Mouse (Mus musculus) MEL (cell line): ENCODE data around the gene Hoxa5. TPM values are rescaled to one million over a fixed set of nuclear protein-coding genes. Genes with fewer than 3 reads are reported as not detected.

Source experiments
- DNase-seq: peaks from one replicate; pipeline ENCODE4 v3.0.0; 2011; ENCODE audit warnings: low read depth, low spot score
- H3K27ac ChIP-seq: 2 replicates; pipeline ENCODE4 v1.5.1; 2012; ENCODE audit warnings: low read depth, mild to moderate bottlenecking, control low read depth, low read length, moderate library complexity; ENCODE audit not compliant: control insufficient read depth
- H3K27me3 ChIP-seq, 2 experiments: fragments of 150-350 bp in 1 of 2; sonication (generic) in 1 of 2; 2 replicates each; pipeline ENCODE4 v1.6.1; 2012; ENCODE audit warnings: low read length in 2 of 2, mild to moderate bottlenecking in 2 of 2, improper control_type of control experiment in 1 of 2, moderate library complexity in 1 of 2; ENCODE audit not compliant: insufficient read depth in 2 of 2, control insufficient read depth in 1 of 2
- H3K36me3 ChIP-seq, 2 experiments: 2 replicates each; pipeline ENCODE4 v1.6.1; 2012 to 2014; ENCODE audit warnings: low read length in 2 of 2, improper control_type of control experiment in 1 of 2, inconsistent platforms in 1 of 2, mild to moderate bottlenecking in 1 of 2; ENCODE audit not compliant: insufficient read depth in 2 of 2, control insufficient read depth in 1 of 2
- H3K4me1 ChIP-seq, 2 experiments: fragments of 150-350 bp in 1 of 2; sonication (generic) in 1 of 2; 2 replicates each; pipeline ENCODE4 v1.6.1; 2012; ENCODE audit warnings: low read length in 2 of 2, improper control_type of control experiment in 1 of 2, mild to moderate bottlenecking in 1 of 2; ENCODE audit not compliant: insufficient read depth in 2 of 2, control insufficient read depth in 1 of 2
- H3K4me3 ChIP-seq, 2 experiments: fragments of 150-350 bp in 1 of 2; sonication (generic) in 1 of 2; 2 replicates each; pipeline ENCODE4 v1.5.1; 2012; ENCODE audit warnings: low read depth in 2 of 2, low read length in 2 of 2, mild to moderate bottlenecking in 2 of 2, moderate library complexity in 2 of 2, control low read depth in 1 of 2, improper control_type of control experiment in 1 of 2; ENCODE audit not compliant: control insufficient read depth in 1 of 2, insufficient read depth in 1 of 2
- H3K79me2 ChIP-seq: 2 replicates; pipeline ENCODE4 v1.6.1; 2012; ENCODE audit warnings: mild to moderate bottlenecking, low read length, moderate library complexity; ENCODE audit not compliant: control insufficient read depth, poor library complexity, insufficient read depth
- H3K9ac ChIP-seq: 2 replicates; pipeline ENCODE4 v1.6.1; 2012; ENCODE audit warnings: low read depth, mild to moderate bottlenecking, control low read depth, low read length, moderate library complexity; ENCODE audit not compliant: control insufficient read depth, poor library complexity, severe bottlenecking
- H3K9me3 ChIP-seq: fragments of 150-350 bp; sonication (generic); replicated peaks from 2 replicates; pipeline ENCODE4 v1.6.1; 2012; ENCODE audit warnings: mild to moderate bottlenecking, low read length, improper control_type of control experiment, moderate library complexity; ENCODE audit not compliant: insufficient read depth
- BHLHE40 ChIP-seq: IDR thresholded peaks from 2 replicates; pipeline ENCODE4 v1.6.1; 2012; ENCODE audit warnings: low read depth, mild to moderate bottlenecking, inconsistent platforms, low read length, improper control_type of control experiment, borderline replicate concordance
- CHD1 ChIP-seq: IDR thresholded peaks from 2 replicates; pipeline ENCODE4 v1.6.1; 2012; ENCODE audit warnings: low read depth, mild to moderate bottlenecking, inconsistent platforms, low read length, improper control_type of control experiment
- CHD2 ChIP-seq: IDR thresholded peaks from 2 replicates; pipeline ENCODE4 v1.6.1; 2011; ENCODE audit warnings: low read length, improper control_type of control experiment
- CTCF ChIP-seq, 3 experiments: IDR thresholded peaks in 2 of 3; conservative IDR thresholded peaks in 1 of 3; 2 replicates each; pipeline ENCODE4 v1.5.1; 2011 to 2012; ENCODE audit warnings: low read length in 3 of 3, low read depth in 2 of 3, mild to moderate bottlenecking in 2 of 3, improper control_type of control experiment in 1 of 3, inconsistent platforms in 1 of 3, mixed read lengths in 1 of 3, moderate library complexity in 1 of 3; ENCODE audit not compliant: control insufficient read depth in 1 of 3, insufficient read depth in 1 of 3, poor library complexity in 1 of 3, severe bottlenecking in 1 of 3
- ELF1 ChIP-seq: IDR thresholded peaks from 2 replicates; pipeline ENCODE4 v1.6.1; 2014; ENCODE audit warnings: low read depth, mild to moderate bottlenecking, inconsistent platforms, low read length, improper control_type of control experiment, moderate library complexity
- EP300 ChIP-seq, 2 experiments: IDR thresholded peaks; 2 replicates each; pipeline ENCODE4 v1.6.1; 2011; ENCODE audit warnings: improper control_type of control experiment in 2 of 2, low read length in 2 of 2, low read depth in 1 of 2, mild to moderate bottlenecking in 1 of 2
- GATA1 ChIP-seq: IDR thresholded peaks from 2 replicates; pipeline ENCODE4 v1.6.1; 2011; ENCODE audit warnings: low read depth, low read length, improper control_type of control experiment
- HCFC1 ChIP-seq: IDR thresholded peaks from 2 replicates; pipeline ENCODE4 v1.6.1; 2012; ENCODE audit warnings: low read depth, mild to moderate bottlenecking, inconsistent platforms, low read length, improper control_type of control experiment, moderate library complexity
- MAFK ChIP-seq: IDR thresholded peaks from 2 replicates; pipeline ENCODE4 v1.6.1; 2011; ENCODE audit warnings: low read depth, mild to moderate bottlenecking, low read length, improper control_type of control experiment, borderline replicate concordance
- MAX ChIP-seq: IDR thresholded peaks from 2 replicates; pipeline ENCODE4 v1.6.1; 2011; ENCODE audit warnings: low read length, improper control_type of control experiment
- MEF2A ChIP-seq: IDR thresholded peaks from 2 replicates; pipeline ENCODE4 v1.6.1; 2014; ENCODE audit warnings: low read depth, mild to moderate bottlenecking, inconsistent platforms, low read length, improper control_type of control experiment; ENCODE audit not compliant: poor library complexity, insufficient replicate concordance, severe bottlenecking; ENCODE audit errors: extremely low read depth
- MXI1 ChIP-seq: IDR thresholded peaks from 2 replicates; pipeline ENCODE4 v1.6.1; 2011; ENCODE audit warnings: mild to moderate bottlenecking, low read depth, low read length, improper control_type of control experiment
- NRF1 ChIP-seq: IDR thresholded peaks from 2 replicates; pipeline ENCODE4 v1.6.1; 2014; ENCODE audit warnings: low read depth, mild to moderate bottlenecking, inconsistent platforms, low read length, improper control_type of control experiment, moderate library complexity; ENCODE audit not compliant: poor library complexity, insufficient read depth, severe bottlenecking
- POLR2A ChIP-seq, 2 experiments: IDR thresholded peaks; 2 replicates each; pipeline ENCODE4 v1.6.1; 2011 to 2012; ENCODE audit warnings: low read length in 2 of 2, mild to moderate bottlenecking in 2 of 2, control low read depth in 1 of 2, improper control_type of control experiment in 1 of 2, low read depth in 1 of 2, moderate library complexity in 1 of 2; ENCODE audit not compliant: control insufficient read depth in 1 of 2, insufficient read depth in 1 of 2, poor library complexity in 1 of 2
- POLR2AphosphoS2 ChIP-seq: IDR thresholded peaks from 2 replicates; pipeline ENCODE4 v1.6.1; 2011; ENCODE audit warnings: low read length, improper control_type of control experiment
- POLR2AphosphoS5 ChIP-seq: IDR thresholded peaks from 2 replicates; pipeline ENCODE4 v1.6.1; 2012; ENCODE audit warnings: low read depth, borderline replicate concordance, mild to moderate bottlenecking, inconsistent platforms, low read length, moderate library complexity, mixed read lengths
- RAD21 ChIP-seq: IDR thresholded peaks from 2 replicates; pipeline ENCODE4 v1.6.1; 2011; ENCODE audit warnings: mild to moderate bottlenecking, low read depth, low read length, improper control_type of control experiment
- RCOR1 ChIP-seq: IDR thresholded peaks from 2 replicates; pipeline ENCODE4 v1.6.1; 2012; ENCODE audit warnings: low read depth, mild to moderate bottlenecking, inconsistent platforms, low read length, improper control_type of control experiment
- SIN3A ChIP-seq: IDR thresholded peaks from 2 replicates; pipeline ENCODE4 v1.6.1; 2012; ENCODE audit warnings: low read length, improper control_type of control experiment, inconsistent platforms
- TBP ChIP-seq: IDR thresholded peaks from 2 replicates; pipeline ENCODE4 v1.8.0; 2011; ENCODE audit warnings: low read depth, low read length, improper control_type of control experiment
- TCF12 ChIP-seq: IDR thresholded peaks from 2 replicates; pipeline ENCODE4 v1.6.1; 2014; ENCODE audit warnings: low read depth, mild to moderate bottlenecking, inconsistent platforms, low read length, improper control_type of control experiment, moderate library complexity
- UBTF ChIP-seq: IDR thresholded peaks from 2 replicates; pipeline ENCODE4 v1.6.1; 2012; ENCODE audit warnings: low read depth, mild to moderate bottlenecking, inconsistent platforms, low read length, improper control_type of control experiment, moderate library complexity, borderline replicate concordance; ENCODE audit not compliant: insufficient read depth
- USF2 ChIP-seq, 2 experiments: IDR thresholded peaks; 2 replicates each; pipeline ENCODE4 v1.6.1; 2011 to 2012; ENCODE audit warnings: improper control_type of control experiment in 2 of 2, low read length in 2 of 2, borderline replicate concordance in 1 of 2, inconsistent platforms in 1 of 2, low read depth in 1 of 2, mild to moderate bottlenecking in 1 of 2; ENCODE audit not compliant: insufficient read depth in 1 of 2
- ZMIZ1 ChIP-seq: IDR thresholded peaks from 2 replicates; pipeline ENCODE4 v1.6.1; 2012; ENCODE audit warnings: low read depth, mild to moderate bottlenecking, inconsistent platforms, low read length, improper control_type of control experiment, moderate library complexity
- polyA plus RNA-seq, 2 experiments: library from polyadenylated mRNA; stranded (reverse) in 1 of 2; unstranded in 1 of 2; fragments of >175 nt in 1 of 2; fragments of >200 nt in 1 of 2; gene quantifications; 2 replicates each; pipeline versions ENCODE4 v1.2.1 to v1.2.4; 2012; ENCODE audit warnings: low replicate concordance in 2 of 2, low read depth in 1 of 2; ENCODE audit not compliant: insufficient read length in 2 of 2, insufficient read depth in 1 of 2, missing spikeins in 1 of 2
- total RNA-seq: library from RNA; depleted of rRNA; stranded (reverse); fragments of 300-350 nt; gene quantifications from 2 replicates; pipeline ENCODE4 v1.2.3, GENCODE M21; 2012

Gene Hoxa5
- total and polyA plus RNA-seq, 3 experiments = not detected

- DNase-seq = no peak
- no peak for TF ChIP-seq MAX
- TF ChIP-seq POLR2AphosphoS2 = no peak
- no peak for TF ChIP-seq BHLHE40
- no peak for TF ChIP-seq TBP
- TF ChIP-seq USF2 (IDR thresholded peaks at IDR 0.05; ENCODE audit: borderline replicate concordance in 1 of 2, insufficient read depth in 1 of 2, low read depth in 1 of 2, low read length in 2 of 2) = no peak
- TF ChIP-seq CHD1 = no peak
- no peak for TF ChIP-seq CHD2
- TF ChIP-seq MXI1 = no peak
- no peak for TF ChIP-seq MEF2A
- no peak for TF ChIP-seq NRF1
- no peak for TF ChIP-seq POLR2A (IDR thresholded peaks at IDR 0.05; ENCODE audit: control insufficient read depth in 1 of 2, insufficient read depth in 1 of 2, low read depth in 1 of 2, low read length in 2 of 2, poor library complexity in 1 of 2)
- TF ChIP-seq RAD21 = no peak
- H3K79me2 ChIP-seq = no peaks in the 10 kb centered on the region; the same call in 1 of the 2 replicates
- no peaks in the 10 kb centered on the region for H3K27me3 ChIP-seq
- H3K27ac ChIP-seq = no peak overlapping the region
- H3K4me3 ChIP-seq = no peak overlapping the region
- no peaks in the 10 kb centered on the region for H3K4me1 ChIP-seq
- H3K9me3 ChIP-seq = no peaks in the 10 kb centered on the region
- H3K36me3 ChIP-seq = no peaks in the 10 kb centered on the region
- H3K9ac ChIP-seq = no peak overlapping the region
Measured at GRCm38 (mm10) chr6:52203121-52203370, 1.3 kb downstream of the Hoxa5 start.

- TF ChIP-seq HCFC1 = no peak
- H3K79me2 ChIP-seq = no peaks in the 10 kb centered on the region; the same call in 1 of the 2 replicates
Measured at GRCm38 (mm10) chr6:52202362-52203120, 1.8 kb downstream of the Hoxa5 start.

GRCm38 (mm10) chr6:52201269-52201668, 3.1 kb downstream of the Hoxa5 start:
- H3K27me3 ChIP-seq = no peaks in the 10 kb centered on the region
- H3K4me3 ChIP-seq = no peak overlapping the region
- TF ChIP-seq MXI1 = no peak
- no peak for TF ChIP-seq TCF12
- TF ChIP-seq POLR2AphosphoS2 = no peak
- TF ChIP-seq ZMIZ1 = no peak
- TF ChIP-seq CHD2 = no peak
- TF ChIP-seq POLR2A (IDR thresholded peaks at IDR 0.05; ENCODE audit: control insufficient read depth in 1 of 2, insufficient read depth in 1 of 2, low read depth in 1 of 2, low read length in 2 of 2, poor library complexity in 1 of 2) = no peak
- no peak for TF ChIP-seq POLR2AphosphoS5
- TF ChIP-seq CTCF (IDR thresholded peaks at IDR 0.05 in 2 of 3, conservative IDR thresholded peaks at IDR 0.05 in 1 of 3; ENCODE audit: control insufficient read depth in 1 of 3, insufficient read depth in 1 of 3, low read depth in 2 of 3, low read length in 3 of 3, poor library complexity in 1 of 3, severe bottlenecking in 1 of 3) = no peak
- no peak for TF ChIP-seq TBP
- TF ChIP-seq EP300 (IDR thresholded peaks at IDR 0.05; ENCODE audit: low read depth in 1 of 2, low read length in 2 of 2) = no peak
- no peak for TF ChIP-seq UBTF
- TF ChIP-seq ELF1 = no peak
- no peak for TF ChIP-seq RAD21
- no peak for TF ChIP-seq SIN3A
- TF ChIP-seq MAFK = no peak
- TF ChIP-seq GATA1 = no peak
- no peak for TF ChIP-seq RCOR1
- TF ChIP-seq, all 39 proteins: peak for 0
- no peaks in the 10 kb centered on the region for H3K36me3 ChIP-seq
- H3K79me2 ChIP-seq = no peaks in the 10 kb centered on the region; the same call in 1 of the 2 replicates
- no peak overlapping the region for H3K9ac ChIP-seq
- no peaks in the 10 kb centered on the region for H3K4me1 ChIP-seq
- H3K27ac ChIP-seq = no peak overlapping the region
- no peaks in the 10 kb centered on the region for H3K9me3 ChIP-seq
- no peak for DNase-seq

More at GRCm38 (mm10) chr6:52202362-52203120, 1.8 kb downstream of the Hoxa5 start:
- H3K9ac ChIP-seq = no peak overlapping the region
- H3K27me3 ChIP-seq = no peaks in the 10 kb centered on the region
- no peaks in the 10 kb centered on the region for H3K9me3 ChIP-seq
- H3K27ac ChIP-seq = no peak overlapping the region
- H3K36me3 ChIP-seq = no peaks in the 10 kb centered on the region
- H3K4me1 ChIP-seq = no peaks in the 10 kb centered on the region
- DNase-seq = no peak
- no peak overlapping the region for H3K4me3 ChIP-seq
